Mouse (Mus musculus) adrenal gland, postnatal 14 days (tissue): Measurements from ENCODE around the gene Olfr346. TPM values are rescaled to one million over a fixed set of nuclear protein-coding genes. Genes with fewer than 3 reads are reported as not detected.
A peak's percentile ranks its signal among the peaks of the same experiment; 100 is the strongest.

Experiments used
- DNase-seq: peaks from one replicate; pipeline ENCODE4 v3.0.0; 2021; ENCODE audit warnings: mixed read lengths
- long read RNA-seq, 2 experiments: library from polyadenylated mRNA; stranded (forward); transcript quantifications; one replicate each; pipeline ENCODE4 v2.0.0; 2021
- total RNA-seq: library from RNA; stranded (reverse); gene quantifications from 2 replicates; pipeline ENCODE4 v1.2.3, GENCODE M21; 2021

Olfr346 gene
- total RNA-seq, result not detected in 2 replicates
- long read RNA-seq, experiment 1, result 0 reads
- long read RNA-seq, experiment 2, result 0 reads

- DNase-seq, result no peak
These were observed at the start of gene Olfr346 for GRCm38 (mm10) chr2:36685488-36685887. TSS of gene Olfr346 (plus strand) at chr2:36685788.

GRCm38 (mm10) chr2:36639741-36640140 is 45.8 kb upstream of the Olfr346 start, which contains the start of gene Olfr345:
TSS of gene Olfr345 (plus strand) at chr2:36640041.
- DNase-seq, result no peak

- no peak for DNase-seq
These were observed 46.0 kb downstream of the Olfr346 start, which contains the start of gene Olfr347 for GRCm38 (mm10) chr2:36731602-36732001. TSS of gene Olfr347 (plus strand) at chr2:36731902.

GRCm38 (mm10) chr2:36736226-36736625 is 50.6 kb downstream of the Olfr346 start:
- peak; percentile 13 for DNase-seq

Other genes with a start within 250 kb of the Olfr346 start
- not detected in 2 replicates for gene Olfr340, start 233.2 kb upstream of the Olfr346 start, total RNA-seq
- gene Olfr341, start 203.3 kb upstream of the Olfr346 start, total RNA-seq, result not detected in 2 replicates
- gene Olfr342, start 160.8 kb upstream of the Olfr346 start, total RNA-seq, result not detected in 2 replicates
- not detected in 2 replicates for gene Olfr344, start 119.1 kb upstream of the Olfr346 start, total RNA-seq
- not detected in 2 replicates for gene Olfr345, start 45.7 kb upstream of the Olfr346 start, total RNA-seq
- not detected in 2 replicates for gene Olfr347, start 46.1 kb downstream of the Olfr346 start, total RNA-seq
- not detected in 2 replicates for gene Olfr348, start 98.5 kb downstream of the Olfr346 start, total RNA-seq
- not detected in 2 replicates for gene Olfr50, start 104.8 kb downstream of the Olfr346 start, total RNA-seq
- not detected in 2 replicates for gene Olfr3, start 131.2 kb downstream of the Olfr346 start, total RNA-seq
- gene Olfr350, start 160.5 kb downstream of the Olfr346 start, total RNA-seq, result not detected in 2 replicates
- gene Olfr351, start 176.9 kb downstream of the Olfr346 start, total RNA-seq, result not detected in 2 replicates
- not detected in 2 replicates for gene Olfr352, start 182.7 kb downstream of the Olfr346 start, total RNA-seq
- gene Olfr353, start 207.1 kb downstream of the Olfr346 start, total RNA-seq, result not detected in 2 replicates
- gene Olfr354, start 219.9 kb downstream of the Olfr346 start, total RNA-seq, result not detected in 2 replicates
- gene Olfr355, start 243.1 kb downstream of the Olfr346 start, total RNA-seq, result not detected in 2 replicates